Mouse (Mus musculus) liver, adult (tissue): ENCODE measurements around the gene Chst4.

Experiments
- GATA4 ChIP-seq: IDR thresholded peaks from 2 replicates; pipeline ENCODE4 v1.6.1; 2014; ENCODE audit warnings: mild to moderate bottlenecking, low read length; ENCODE audit not compliant: insufficient replicate concordance

Gene Chst4

GRCm38 (mm10) chr8:110039659-110040058 is at the start of gene Chst4:
Chst4 (minus strand) TSS chr8:110039740.
- no peak for TF ChIP-seq GATA4

- TF ChIP-seq GATA4 = no peak
Observed at GRCm38 (mm10) chr8:110082416-110083105, 43.0 kb upstream of the Chst4 start.

GRCm38 (mm10) chr8:110079282-110080221 is 40.0 kb upstream of the Chst4 start, which contains the start of gene Zfp612:
Zfp612 (plus strand) TSS chr8:110079746.
- TF ChIP-seq GATA4 = 0 out of 2 replicates have a peak, but pooled peaks have one; percentile 13

GRCm38 (mm10) chr8:110074496-110074895 is 35.0 kb upstream of the Chst4 start:
- TF ChIP-seq GATA4 = no peak

GRCm38 (mm10) chr8:110071600-110071999 is 32.1 kb upstream of the Chst4 start:
- no peak for TF ChIP-seq GATA4

GRCm38 (mm10) chr8:110069706-110070105 is 30.2 kb upstream of the Chst4 start:
- TF ChIP-seq GATA4 = no peak

- no peak for TF ChIP-seq GATA4
Observed at GRCm38 (mm10) chr8:110065676-110066075, 26.1 kb upstream of the Chst4 start.

- no peak for TF ChIP-seq GATA4
Observed at GRCm38 (mm10) chr8:110064606-110065365, 25.2 kb upstream of the Chst4 start.

- no peak for TF ChIP-seq GATA4
Observed at GRCm38 (mm10) chr8:110064161-110064560, 24.6 kb upstream of the Chst4 start.

GRCm38 (mm10) chr8:110058207-110058606 is 18.7 kb upstream of the Chst4 start:
- TF ChIP-seq GATA4 = peak; percentile 58; the same call in 1 of the 2 replicates

GRCm38 (mm10) chr8:110051208-110051607 is 11.7 kb upstream of the Chst4 start:
- no peak for TF ChIP-seq GATA4

GRCm38 (mm10) chr8:110040509-110040908 is 969 bp upstream of the Chst4 start:
- no peak for TF ChIP-seq GATA4

- TF ChIP-seq GATA4 = no peak
Observed at GRCm38 (mm10) chr8:110039216-110039615, 324 bp downstream of the Chst4 start.

- no peak for TF ChIP-seq GATA4
Observed at GRCm38 (mm10) chr8:110036156-110036555, 3.4 kb downstream of the Chst4 start.

- no peak for TF ChIP-seq GATA4
Observed at GRCm38 (mm10) chr8:110034331-110034730, 5.2 kb downstream of the Chst4 start.
